Mouse (Mus musculus) yolk sac, embryonic 10.5 days (tissue): Measurements from ENCODE around the gene Nrg4.
"Not testable (repeated sequence)": the region's sequence is repeated elsewhere in the genome, so short reads cannot be mapped to it uniquely, and the experiment has no call there.

ENCODE experiments used
- DNase-seq: peaks from one replicate; pipeline ENCODE4 v3.0.0-alpha.2; 2017; ENCODE audit warnings: low spot score

The Nrg4 gene

GRCm38 (mm10) chr9:55252097-55252496, 74.5 kb downstream of the Nrg4 start:
- not testable (repeated sequence) for DNase-seq

GRCm38 (mm10) chr9:55250595-55251247, 75.9 kb downstream of the Nrg4 start:
- DNase-seq = peak; percentile 53

GRCm38 (mm10) chr9:55248465-55248864, 78.2 kb downstream of the Nrg4 start:
- DNase-seq = no peak

DNA sequence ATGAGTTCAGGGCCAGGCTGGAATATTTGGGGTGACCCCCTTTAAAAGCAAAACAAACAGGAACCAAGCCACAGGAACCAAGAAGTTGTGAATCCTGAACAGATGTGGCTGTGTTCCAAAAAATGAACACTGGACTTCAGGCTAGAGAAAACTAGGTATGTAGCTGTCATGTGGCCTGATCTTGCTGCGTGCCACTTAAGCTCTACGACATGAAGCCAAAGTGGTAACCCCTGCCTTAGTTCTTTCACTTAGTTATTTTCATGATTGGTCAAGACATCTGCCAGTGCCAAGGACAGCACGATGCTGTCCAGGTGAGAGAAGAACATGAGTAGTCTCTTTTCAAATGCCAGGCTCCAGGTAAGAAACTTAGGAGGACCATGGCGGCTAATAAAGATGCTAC, 79.7 kb downstream of the Nrg4 start:
- no peak for DNase-seq

GRCm38 (mm10) chr9:55246440-55246839, 80.2 kb downstream of the Nrg4 start:
- DNase-seq = no peak

DNA sequence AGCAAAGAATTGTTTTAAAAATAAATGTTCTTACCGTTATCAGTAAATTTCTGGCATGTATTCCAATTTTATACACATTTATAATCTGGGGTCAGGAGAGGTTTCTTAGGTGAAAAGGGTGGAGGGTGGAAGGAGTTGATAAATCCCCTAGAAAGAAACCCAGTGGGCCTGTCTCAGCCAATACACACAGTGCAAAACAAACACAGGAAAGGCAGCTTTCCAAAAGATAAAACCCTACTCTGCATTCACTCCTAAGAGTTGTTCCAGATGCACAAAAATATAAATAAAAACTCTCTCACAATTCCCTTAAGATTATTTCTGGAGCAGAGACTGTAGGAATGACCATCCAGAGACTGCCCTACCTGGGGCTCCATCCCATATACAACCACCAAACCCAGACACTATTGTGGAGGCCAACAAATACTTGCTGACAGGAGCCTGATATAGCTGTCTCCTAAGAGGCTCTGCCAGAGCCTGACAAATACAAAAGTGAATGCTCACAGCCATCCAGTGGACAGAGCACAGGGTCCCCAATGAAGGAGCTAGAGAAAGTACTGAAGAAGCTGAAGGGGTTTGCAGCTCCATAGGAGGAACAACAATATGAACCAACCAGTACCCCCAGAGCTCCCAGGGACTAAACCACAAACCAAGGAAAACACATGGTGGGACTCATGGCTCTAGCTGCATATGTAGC, 81.4 kb downstream of the Nrg4 start:
- not testable (repeated sequence) for DNase-seq

GRCm38 (mm10) chr9:55244079-55244478, 82.6 kb downstream of the Nrg4 start:
- DNase-seq = no peak

- DNase-seq = no peak
Measured at GRCm38 (mm10) chr9:55243280-55243679, 83.4 kb downstream of the Nrg4 start.

DNA sequence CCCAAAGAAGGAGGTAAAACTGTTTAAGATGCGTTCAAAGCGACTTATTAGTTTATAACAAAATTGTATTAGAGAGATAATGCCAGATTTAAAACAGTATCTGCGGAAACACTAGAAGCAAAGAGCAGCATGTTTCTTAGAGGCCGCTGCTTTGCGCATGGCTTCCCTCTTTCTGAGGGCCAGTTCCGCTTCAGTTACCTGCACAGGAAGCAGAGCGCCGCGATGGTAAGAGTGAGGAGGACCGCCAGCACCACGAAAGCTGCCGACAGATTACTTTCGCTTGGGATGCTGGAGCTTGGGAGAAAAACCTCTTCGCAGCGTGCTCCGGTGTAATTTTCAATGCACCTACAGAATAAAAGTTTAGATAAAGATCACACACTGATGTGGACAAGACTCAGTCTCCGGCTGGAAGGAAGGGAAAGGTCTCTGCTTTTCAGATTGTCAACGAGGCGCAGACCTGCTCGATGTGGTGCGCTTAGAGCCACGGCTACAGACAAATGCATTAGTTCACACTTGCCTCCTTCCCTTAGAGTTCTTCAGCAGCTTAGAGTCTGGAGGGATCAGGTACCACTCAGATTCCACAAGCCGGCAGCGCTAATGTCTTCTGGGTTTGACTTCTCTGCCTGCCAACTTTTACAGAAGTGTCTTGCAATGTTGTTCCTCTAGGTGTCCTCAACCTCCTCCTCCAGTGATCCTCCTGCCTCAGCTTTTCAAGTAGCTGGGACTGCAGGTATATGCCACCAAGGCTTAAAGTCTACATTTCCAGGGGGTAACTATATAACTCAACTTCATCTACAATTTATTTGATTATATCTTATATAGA, 84.6 kb downstream of the Nrg4 start:
- DNase-seq = no peak

- no peak for DNase-seq
Measured at GRCm38 (mm10) chr9:55240852-55241251, 85.8 kb downstream of the Nrg4 start.

DNA sequence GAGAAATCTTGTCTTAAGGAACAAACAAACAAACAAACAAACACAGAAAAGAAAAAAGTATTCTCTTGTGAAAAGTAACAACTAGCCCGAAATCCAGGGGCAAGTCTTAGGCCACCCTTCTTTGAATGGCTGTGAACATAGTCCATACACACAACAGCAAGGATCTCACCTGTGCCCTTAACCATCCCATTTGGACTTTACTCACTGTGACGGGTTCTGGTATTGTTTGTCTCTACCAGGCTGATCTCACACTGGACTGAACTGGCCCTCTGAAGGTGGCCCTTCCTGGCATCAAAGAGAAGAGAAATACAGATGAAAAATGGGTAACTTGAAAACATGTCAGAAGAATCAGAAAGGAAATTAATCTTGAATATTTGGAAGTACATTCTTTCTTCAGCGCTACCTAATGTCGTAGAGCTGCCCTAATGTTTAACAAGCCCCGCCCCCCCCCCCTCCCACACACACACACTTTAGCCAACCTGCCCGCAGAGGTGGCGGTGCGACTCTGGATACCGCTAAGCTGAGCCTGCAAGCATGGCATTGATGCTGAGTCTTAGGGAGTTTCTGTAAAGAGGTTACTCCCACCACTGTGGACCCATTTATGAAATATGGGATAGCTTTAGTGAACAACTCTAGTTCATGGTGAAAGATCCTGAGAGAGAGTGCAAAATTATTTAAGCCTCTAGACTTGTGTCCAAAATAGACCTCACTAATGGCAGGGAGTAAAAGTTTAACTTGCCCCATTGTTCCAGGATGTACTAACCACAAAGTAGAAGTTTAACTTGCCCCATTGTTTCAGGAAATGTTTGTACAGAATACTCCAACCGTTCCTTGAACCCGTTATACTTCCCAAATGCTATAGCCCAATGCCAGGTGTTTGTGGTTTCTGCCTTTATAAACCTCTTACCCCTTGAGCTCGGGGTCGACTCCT, 90.1 kb downstream of the Nrg4 start:
- peak; percentile 77 for DNase-seq

DNA sequence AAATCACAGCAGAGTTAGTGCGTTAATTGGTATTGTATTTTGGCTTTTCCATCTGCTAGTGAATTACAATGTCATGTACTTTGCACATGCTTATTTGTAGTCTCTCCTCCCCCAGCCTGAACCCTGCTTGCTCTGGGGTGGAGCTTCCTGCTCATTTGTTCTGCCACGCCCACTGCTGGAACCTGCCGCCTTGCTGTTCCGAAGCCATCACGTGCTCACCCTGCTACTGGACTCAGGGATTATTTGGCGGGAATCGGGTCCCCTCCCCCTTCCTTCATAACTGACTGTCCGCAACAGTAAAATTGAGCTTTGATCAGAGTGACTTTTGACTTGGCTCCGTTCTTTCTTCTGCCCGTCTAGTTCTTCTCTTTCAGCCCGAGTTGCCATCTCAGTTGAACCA, 93.6 kb downstream of the Nrg4 start:
- peak; percentile 26 for DNase-seq

- no peak for DNase-seq
Measured at GRCm38 (mm10) chr9:55232586-55232985, 94.1 kb downstream of the Nrg4 start.

- DNase-seq = no peak
Measured at GRCm38 (mm10) chr9:55232110-55232509, 94.5 kb downstream of the Nrg4 start.

GRCm38 (mm10) chr9:55231544-55231943, 95.1 kb downstream of the Nrg4 start:
- no peak for DNase-seq

DNA sequence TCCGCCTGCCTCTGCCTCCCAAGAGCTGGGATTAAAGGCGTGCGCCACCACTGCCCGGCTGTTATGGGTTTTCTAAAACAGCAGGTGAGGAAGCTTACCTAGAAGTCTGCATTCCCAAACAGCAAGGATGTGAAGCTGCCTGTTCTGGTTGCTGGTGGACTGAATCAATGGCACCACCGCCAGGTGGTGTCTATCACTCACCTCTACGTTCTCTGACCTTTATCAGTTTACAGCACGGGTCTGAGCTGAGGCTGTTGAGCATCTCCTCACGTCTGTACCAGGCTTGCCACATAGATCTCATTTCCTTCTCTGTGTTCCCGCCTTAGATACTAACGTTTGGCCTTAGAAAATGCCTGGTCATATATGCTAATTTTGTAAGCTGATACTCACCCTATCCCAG, 97.6 kb downstream of the Nrg4 start:
- DNase-seq = no peak

DNA sequence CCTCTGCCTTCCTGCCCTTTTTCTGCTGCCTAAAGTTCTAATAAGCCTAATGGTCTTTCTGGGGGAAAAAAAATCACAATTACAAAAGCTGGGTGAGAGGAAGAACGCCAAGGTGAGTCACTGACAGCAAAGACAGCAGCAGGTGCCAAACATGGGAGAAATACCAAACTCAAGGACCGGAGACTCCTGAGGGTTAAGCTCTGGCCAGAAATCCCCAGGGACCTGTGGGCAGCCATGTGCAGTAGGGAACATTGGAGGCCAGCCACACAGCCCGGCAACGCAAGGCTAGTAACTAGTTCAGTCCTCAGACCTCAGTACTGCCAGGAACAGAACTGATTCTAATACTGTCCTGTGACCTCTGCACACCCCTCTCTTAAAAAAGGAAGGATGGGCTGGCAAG, 98.5 kb downstream of the Nrg4 start:
- no peak for DNase-seq

DNA sequence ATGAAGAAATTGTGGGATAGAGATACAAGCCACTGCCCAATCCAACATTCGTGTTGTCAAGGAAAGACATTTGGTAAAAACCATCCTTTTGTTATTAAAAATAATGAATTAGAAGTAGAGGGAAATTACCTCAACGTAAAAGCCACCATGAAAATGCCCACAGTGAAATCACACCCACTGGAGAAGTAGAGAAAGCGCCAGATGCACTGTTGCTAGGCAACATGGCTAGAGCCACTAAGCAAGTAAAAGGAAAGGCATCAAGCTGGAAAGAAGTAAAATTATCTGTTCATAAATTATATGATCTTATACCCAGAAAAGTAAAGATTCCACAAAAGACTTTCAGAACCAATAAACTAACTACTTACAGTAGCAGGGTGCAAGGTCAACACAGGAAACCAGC, 100.4 kb downstream of the Nrg4 start:
- DNase-seq = no peak

DNA sequence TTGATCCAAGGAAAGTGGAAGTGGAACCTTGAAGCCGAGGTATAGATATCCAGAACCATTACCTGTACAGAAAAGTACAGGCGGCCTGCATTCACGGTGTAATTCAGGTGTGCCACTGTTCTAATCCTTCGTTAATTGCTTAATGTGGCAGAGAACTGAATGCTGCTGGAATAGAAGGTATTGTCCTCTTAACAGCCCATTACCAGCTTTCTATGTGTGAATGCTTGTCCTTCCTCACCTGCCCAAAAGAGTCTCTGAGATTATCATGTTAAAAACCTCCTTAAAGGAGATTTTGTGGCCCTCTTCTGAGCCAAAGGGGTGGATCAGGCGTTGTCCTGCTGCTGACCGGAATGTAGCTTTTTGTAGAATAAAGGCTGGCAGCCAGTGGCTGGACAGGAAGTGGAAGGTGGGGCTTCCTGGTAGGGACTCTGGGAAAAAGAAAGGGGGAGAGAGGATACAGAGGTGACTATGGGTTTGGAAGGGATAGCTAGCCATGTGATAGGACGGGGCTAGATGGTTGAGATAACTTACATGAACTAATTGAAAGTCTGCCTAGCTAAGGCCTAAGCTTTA, 101.4 kb downstream of the Nrg4 start:
- DNase-seq = no peak

GRCm38 (mm10) chr9:55217381-55217780, 109.3 kb downstream of the Nrg4 start:
- DNase-seq = no peak

DNA sequence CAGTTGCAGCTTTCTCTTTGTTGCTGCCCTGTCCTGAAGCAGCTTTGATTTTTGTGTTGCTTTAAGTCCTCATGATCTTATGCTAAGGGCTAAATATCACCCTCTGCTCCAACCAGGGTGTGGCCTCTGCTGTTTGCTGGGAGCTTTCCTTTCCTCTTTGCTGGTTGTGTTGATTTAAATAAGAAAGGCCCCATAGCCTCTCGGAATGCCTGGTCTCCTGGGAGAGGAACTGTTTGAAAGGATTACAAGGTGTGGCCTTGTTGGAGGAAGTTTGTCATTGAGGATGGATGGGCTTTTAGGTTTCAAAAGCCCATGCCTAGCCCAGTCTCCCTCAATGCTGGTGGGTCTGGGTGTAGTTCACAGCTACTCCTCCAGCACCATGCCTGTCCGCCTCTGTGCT, 110.6 kb downstream of the Nrg4 start:
- no peak for DNase-seq

GRCm38 (mm10) chr9:55215648-55216047, 111.0 kb downstream of the Nrg4 start:
- no peak for DNase-seq
